Mouse (Mus musculus): ENCODE measurements around the gene Il1f5. TPM values are rescaled to one million over a fixed set of nuclear protein-coding genes. Genes with fewer than 3 reads are reported as not detected.

Gene Il1f5
- polyA plus RNA-seq (2014; fragmentation: Nextera tagmentation; extraction: Ambion mirVana) = not detected in 2 replicates

GRCm38 (mm10) chr2:24276654-24277053 lies at the start of gene Il1f5:
TSS of gene Il1f5 (plus strand) at chr2:24276954.
- Histone ChIP-seq H3K4me3 (ENCODE audit: low read depth, low read length) (no peak within 1 kb of the TSS), H3K9me3 (ENCODE audit: control insufficient read depth, low read length) (no peaks in the 10 kb centered on the region), H3K27me3 (ENCODE audit: control insufficient read depth, insufficient read depth, low read length) (no peaks in the 10 kb centered on the region), H3K27ac (ENCODE audit: low read depth, low read length) (no peak within 1 kb of the TSS), H3K9ac (ENCODE audit: low read length) (no peak within 1 kb of the TSS), H3K36me3 (ENCODE audit: control insufficient read depth, insufficient read depth, low read length) (no peaks in the 10 kb centered on the region), H3K4me2 (ENCODE audit: low read depth) (no peak within 1 kb of the TSS), H3K4me1 (ENCODE audit: control insufficient read depth, insufficient read depth, low read length) (no peaks in the 10 kb centered on the region)
- DNase-seq (ENCODE audit: low spot score) = no peak
- no peak for ATAC-seq (ENCODE audit: insufficient read depth, low FRiP score, low TSS enrichment)

- H3K27me3 ChIP-seq (ENCODE audit: control insufficient read depth, insufficient read depth, low read length) = no peaks in the 10 kb centered on the region
- no peaks in the 10 kb centered on the region for H3K4me1 ChIP-seq (ENCODE audit: control insufficient read depth, insufficient read depth, low read length)
- DNase-seq (ENCODE audit: low spot score) (no peak), ATAC-seq (ENCODE audit: insufficient read depth, low FRiP score, low TSS enrichment) (no peak)
- 95% methylated on average over 2 of the region's 2 CpGs for WGBS
- no peak overlapping the region for H3K4me3 ChIP-seq (ENCODE audit: low read depth, low read length)
- H3K9me3 ChIP-seq (ENCODE audit: control insufficient read depth, low read length) = no peaks in the 10 kb centered on the region
- H3K9ac ChIP-seq (ENCODE audit: low read length) = no peak overlapping the region
- H3K27ac ChIP-seq (ENCODE audit: low read depth, low read length) = no peak overlapping the region
- H3K4me2 ChIP-seq (ENCODE audit: low read depth) = no peak overlapping the region
- H3K36me3 ChIP-seq (ENCODE audit: control insufficient read depth, insufficient read depth, low read length) = no peaks in the 10 kb centered on the region
Measured at GRCm38 (mm10) chr2:24227191-24227590, 49.6 kb upstream of the Il1f5 start.

GRCm38 (mm10) chr2:24267503-24267902 lies 9.3 kb upstream of the Il1f5 start:
- 85% methylated on average over 1 of the region's 1 CpGs for WGBS
- DNase-seq (ENCODE audit: low spot score) (no peak), ATAC-seq (ENCODE audit: insufficient read depth, low FRiP score, low TSS enrichment) (no peak)
- Histone ChIP-seq H3K4me1 (ENCODE audit: control insufficient read depth, insufficient read depth, low read length) (no peaks in the 10 kb centered on the region), H3K36me3 (ENCODE audit: control insufficient read depth, insufficient read depth, low read length) (no peaks in the 10 kb centered on the region), H3K4me2 (ENCODE audit: low read depth) (no peak overlapping the region), H3K27me3 (ENCODE audit: control insufficient read depth, insufficient read depth, low read length) (no peaks in the 10 kb centered on the region), H3K4me3 (ENCODE audit: low read depth, low read length) (no peak overlapping the region), H3K27ac (ENCODE audit: low read depth, low read length) (no peak overlapping the region), H3K9me3 (ENCODE audit: control insufficient read depth, low read length) (no peaks in the 10 kb centered on the region), H3K9ac (ENCODE audit: low read length) (no peak overlapping the region)

- ATAC-seq (ENCODE audit: insufficient read depth, low FRiP score, low TSS enrichment) = no peak
- Histone ChIP-seq H3K27ac (ENCODE audit: low read depth, low read length) (no peak overlapping the region), H3K27me3 (ENCODE audit: control insufficient read depth, insufficient read depth, low read length) (no peaks in the 10 kb centered on the region), H3K36me3 (ENCODE audit: control insufficient read depth, insufficient read depth, low read length) (no peaks in the 10 kb centered on the region), H3K9me3 (ENCODE audit: control insufficient read depth, low read length) (no peaks in the 10 kb centered on the region), H3K4me2 (ENCODE audit: low read depth) (no peak overlapping the region), H3K4me1 (ENCODE audit: control insufficient read depth, insufficient read depth, low read length) (no peaks in the 10 kb centered on the region), H3K9ac (ENCODE audit: low read length) (no peak overlapping the region), H3K4me3 (ENCODE audit: low read depth, low read length) (no peak overlapping the region)
- WGBS = 84% methylated on average over 2 of the region's 2 CpGs
- no peak for DNase-seq (ENCODE audit: low spot score)
Measured at GRCm38 (mm10) chr2:24273619-24274018, 3.1 kb upstream of the Il1f5 start.

- H3K4me2 ChIP-seq (ENCODE audit: low read depth) = no peak overlapping the region
- H3K36me3 ChIP-seq (ENCODE audit: control insufficient read depth, insufficient read depth, low read length) = no peaks in the 10 kb centered on the region
- WGBS = 18% methylated on average over 1 of the region's 1 CpGs
- DNase-seq (ENCODE audit: low spot score) (no peak), ATAC-seq (ENCODE audit: insufficient read depth, low FRiP score, low TSS enrichment) (no peak)
- H3K27me3 ChIP-seq (ENCODE audit: control insufficient read depth, insufficient read depth, low read length) = no peaks in the 10 kb centered on the region
- no peak overlapping the region for H3K9ac ChIP-seq (ENCODE audit: low read length)
- H3K27ac ChIP-seq (ENCODE audit: low read depth, low read length) = no peak overlapping the region
- no peak overlapping the region for H3K4me3 ChIP-seq (ENCODE audit: low read depth, low read length)
- no peaks in the 10 kb centered on the region for H3K4me1 ChIP-seq (ENCODE audit: control insufficient read depth, insufficient read depth, low read length)
- H3K9me3 ChIP-seq (ENCODE audit: control insufficient read depth, low read length) = no peaks in the 10 kb centered on the region
Measured at GRCm38 (mm10) chr2:24275146-24275545, 1.6 kb upstream of the Il1f5 start.

- Histone ChIP-seq H3K4me3 (ENCODE audit: low read depth, low read length) (no peak within 1 kb of the TSS), H3K4me2 (ENCODE audit: low read depth) (no peak within 1 kb of the TSS), H3K27ac (ENCODE audit: low read depth, low read length) (no peak within 1 kb of the TSS), H3K36me3 (ENCODE audit: control insufficient read depth, insufficient read depth, low read length) (no peaks in the 10 kb centered on the region), H3K4me1 (ENCODE audit: control insufficient read depth, insufficient read depth, low read length) (no peaks in the 10 kb centered on the region), H3K27me3 (ENCODE audit: control insufficient read depth, insufficient read depth, low read length) (no peaks in the 10 kb centered on the region), H3K9me3 (ENCODE audit: control insufficient read depth, low read length) (no peaks in the 10 kb centered on the region), H3K9ac (ENCODE audit: low read length) (no peak within 1 kb of the TSS)
- DNase-seq (ENCODE audit: low spot score) = no peak
- no peak for ATAC-seq (ENCODE audit: insufficient read depth, low FRiP score, low TSS enrichment)
- 88% methylated on average over 5 of the region's 5 CpGs for WGBS
Measured at GRCm38 (mm10) chr2:24290896-24291295, 14.1 kb downstream of the Il1f5 start, which contains the start of gene Il1f10. TSS of gene Il1f10 (plus strand) at chr2:24291196.

- Histone ChIP-seq H3K4me1 (ENCODE audit: control insufficient read depth, insufficient read depth, low read length) (no peaks in the 10 kb centered on the region), H3K9ac (ENCODE audit: low read length) (no peak overlapping the region), H3K27ac (ENCODE audit: low read depth, low read length) (no peak overlapping the region), H3K4me2 (ENCODE audit: low read depth) (no peak overlapping the region), H3K9me3 (ENCODE audit: control insufficient read depth, low read length) (no peaks in the 10 kb centered on the region), H3K27me3 (ENCODE audit: control insufficient read depth, insufficient read depth, low read length) (no peaks in the 10 kb centered on the region), H3K36me3 (ENCODE audit: control insufficient read depth, insufficient read depth, low read length) (no peaks in the 10 kb centered on the region), H3K4me3 (ENCODE audit: low read depth, low read length) (no peak overlapping the region)
- DNase-seq (ENCODE audit: low spot score) (no peak), ATAC-seq (ENCODE audit: insufficient read depth, low FRiP score, low TSS enrichment) (no peak)
- 46% methylated on average over 1 of the region's 1 CpGs for WGBS
Measured at GRCm38 (mm10) chr2:24294616-24295015, 17.9 kb downstream of the Il1f5 start.

- Histone ChIP-seq H3K9me3 (ENCODE audit: control insufficient read depth, low read length) (no peaks in the 10 kb centered on the region), H3K4me3 (ENCODE audit: low read depth, low read length) (no peak overlapping the region), H3K27me3 (ENCODE audit: control insufficient read depth, insufficient read depth, low read length) (no peaks in the 10 kb centered on the region), H3K27ac (ENCODE audit: low read depth, low read length) (no peak overlapping the region), H3K4me1 (ENCODE audit: control insufficient read depth, insufficient read depth, low read length) (no peaks in the 10 kb centered on the region), H3K9ac (ENCODE audit: low read length) (no peak overlapping the region), H3K4me2 (ENCODE audit: low read depth) (no peak overlapping the region), H3K36me3 (ENCODE audit: control insufficient read depth, insufficient read depth, low read length) (no peaks in the 10 kb centered on the region)
- peak; percentile 52 for DNase-seq (ENCODE audit: low spot score)
- ATAC-seq (ENCODE audit: insufficient read depth, low FRiP score, low TSS enrichment) = no peak
- WGBS = 13% methylated on average over 3 of the region's 3 CpGs
Measured at GRCm38 (mm10) chr2:24296837-24297236, 20.1 kb downstream of the Il1f5 start.

GRCm38 (mm10) chr2:24311302-24312001 lies 34.7 kb downstream of the Il1f5 start:
- H3K36me3 ChIP-seq (ENCODE audit: control insufficient read depth, insufficient read depth, low read length) = no peaks in the 10 kb centered on the region
- 71% methylated on average over 6 of the region's 6 CpGs for WGBS
- no peaks in the 10 kb centered on the region for H3K9me3 ChIP-seq (ENCODE audit: control insufficient read depth, low read length)
- H3K9ac ChIP-seq (ENCODE audit: low read length) = no peak overlapping the region
- DNase-seq (ENCODE audit: low spot score) (no peak), ATAC-seq (ENCODE audit: insufficient read depth, low FRiP score, low TSS enrichment) (no peak)
- H3K4me2 ChIP-seq (ENCODE audit: low read depth) = no peak overlapping the region
- H3K4me3 ChIP-seq (ENCODE audit: low read depth, low read length) = no peak overlapping the region
- no peak overlapping the region for H3K27ac ChIP-seq (ENCODE audit: low read depth, low read length)
- no peaks in the 10 kb centered on the region for H3K4me1 ChIP-seq (ENCODE audit: control insufficient read depth, insufficient read depth, low read length)
- no peaks in the 10 kb centered on the region for H3K27me3 ChIP-seq (ENCODE audit: control insufficient read depth, insufficient read depth, low read length)

Data from neural tube, embryonic 11.5 days (tissue).